7 mouse cellular contexts compared by ENCODE assay signal in the genomic region with DNA sequence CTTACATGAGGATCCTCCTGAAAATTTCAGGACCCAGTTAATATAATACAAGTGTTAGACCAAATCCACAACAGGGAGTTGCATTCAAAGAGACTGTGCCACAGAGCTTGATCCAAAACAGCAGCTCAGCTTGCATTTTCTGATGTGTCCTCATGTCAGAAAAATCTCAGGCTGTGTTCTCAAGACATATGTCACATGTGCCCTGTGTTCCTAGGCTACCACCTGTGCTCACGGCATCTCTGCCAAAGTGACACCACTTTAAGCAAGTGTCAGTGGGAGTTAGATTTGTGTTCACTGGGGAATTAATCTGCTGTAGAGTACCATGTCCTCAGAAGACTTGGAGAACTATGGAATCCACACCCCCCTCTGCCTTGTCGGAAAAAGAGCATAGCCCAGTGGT.
"Had no signal": no experiment of that assay in that cellular context is flagged by ENCODE, and none has a peak within 500 bp of the region (broad histone marks: within the 10 kb centered on the region; RNA-seq: fewer than 3 reads in every experiment).

No protein-coding gene starts in this region.

- DNase-seq: lung, adult 2 months; lung, postnatal 14 days; lung, postnatal 36 days; right cerebral cortex, postnatal 14 days; thymus, adult 2 months; thymus, postnatal 25 days; thymus, postnatal 4 days had no signal
